Mouse (Mus musculus) myocyte (in vitro differentiated cells): ENCODE measurements around the gene Espnl. TPM values are rescaled to one million over a fixed set of nuclear protein-coding genes. Genes with fewer than 3 reads are reported as not detected.

ENCODE experiments used
- H3K27me3 ChIP-seq: one replicate; pipeline ENCODE4 v1.6.1; 2011; ENCODE audit not compliant: control insufficient read depth, insufficient read depth, insufficient read length
- H3K36me3 ChIP-seq: one replicate; pipeline ENCODE4 v1.6.1; 2011; ENCODE audit not compliant: control insufficient read depth, insufficient read depth
- H3K4me2 ChIP-seq: one replicate; pipeline ENCODE4 v1.6.1; 2011; ENCODE audit warnings: low read depth, control low read depth
- H3K4me3 ChIP-seq: one replicate; pipeline ENCODE4 v1.5.1; 2011; ENCODE audit warnings: mild to moderate bottlenecking, control low read depth, moderate library complexity
- H3K79me2 ChIP-seq: one replicate; pipeline ENCODE4 v1.6.1; 2011; ENCODE audit not compliant: control insufficient read depth, insufficient read depth
- H3ac ChIP-seq: one replicate; pipeline ENCODE4 v1.6.1; 2011; ENCODE audit not compliant: control insufficient read depth, insufficient read length
- CEBPB ChIP-seq: IDR thresholded peaks from 2 replicates; pipeline ENCODE4 v1.6.1; 2011; ENCODE audit warnings: mild to moderate bottlenecking, moderate library complexity; ENCODE audit not compliant: poor library complexity, insufficient read depth, severe bottlenecking
- E2F4 ChIP-seq: IDR thresholded peaks from one replicate; pipeline ENCODE4 v1.6.1; 2011; ENCODE audit warnings: mild to moderate bottlenecking, control low read depth, moderate library complexity; ENCODE audit not compliant: insufficient read depth
- MAX ChIP-seq: IDR thresholded peaks from one replicate; pipeline ENCODE4 v1.6.1; 2011; ENCODE audit warnings: low read depth, mild to moderate bottlenecking, control low read depth
- MYOD1 ChIP-seq, 3 experiments: IDR thresholded peaks; one replicate each; pipeline ENCODE4 v1.6.1; 2011; ENCODE audit warnings: control low read depth in 2 of 3, low read depth in 2 of 3, mild to moderate bottlenecking in 2 of 3, moderate library complexity in 1 of 3; ENCODE audit not compliant: insufficient read length in 2 of 3, control insufficient read depth in 1 of 3
- MYOG ChIP-seq, 3 experiments: IDR thresholded peaks; one replicate each; pipeline ENCODE4 v1.6.1; 2011; ENCODE audit warnings: control low read depth in 2 of 3, low read depth in 2 of 3, mild to moderate bottlenecking in 2 of 3; ENCODE audit not compliant: insufficient read length in 2 of 3, control insufficient read depth in 1 of 3, insufficient read depth in 1 of 3
- POLR2A ChIP-seq: IDR thresholded peaks from one replicate; pipeline ENCODE4 v1.6.1; 2011; ENCODE audit warnings: low read depth, mild to moderate bottlenecking, control low read depth, moderate library complexity; ENCODE audit not compliant: insufficient read length
- POLR2AphosphoS2 ChIP-seq: IDR thresholded peaks from one replicate; pipeline ENCODE4 v1.6.1; 2011; ENCODE audit warnings: low read depth, control low read depth; ENCODE audit not compliant: insufficient read length
- REST ChIP-seq: IDR thresholded peaks from one replicate; pipeline ENCODE4 v1.6.1; 2011; ENCODE audit warnings: mild to moderate bottlenecking, control low read depth, moderate library complexity; ENCODE audit not compliant: insufficient read depth, insufficient read length
- SRF ChIP-seq: IDR thresholded peaks from one replicate; pipeline ENCODE4 v1.6.1; 2011; ENCODE audit warnings: low read depth; ENCODE audit not compliant: control insufficient read depth, insufficient read length
- TCF12 ChIP-seq: IDR thresholded peaks from one replicate; pipeline ENCODE4 v1.6.1; 2011; ENCODE audit warnings: mild to moderate bottlenecking, control low read depth; ENCODE audit not compliant: poor library complexity, insufficient read depth, severe bottlenecking
- TCF3 ChIP-seq: IDR thresholded peaks from one replicate; pipeline ENCODE4 v1.6.1; 2011; ENCODE audit warnings: low read depth, control low read depth; ENCODE audit not compliant: insufficient read length
- USF1 ChIP-seq: IDR thresholded peaks from one replicate; pipeline ENCODE4 v1.6.1; 2011; ENCODE audit warnings: low read depth, mild to moderate bottlenecking, control low read depth, moderate library complexity
- polyA plus RNA-seq: library from polyadenylated mRNA; unstranded; fragments of >200 nt; fragmentation: generic; extraction: Trizol; gene quantifications from one replicate; pipeline ENCODE4 v1.2.1, GENCODE M21; 2012; ENCODE audit warnings: missing spikeins

Espnl gene
- polyA plus RNA-seq, 1 experiment, result 0.12 TPM

DNA sequence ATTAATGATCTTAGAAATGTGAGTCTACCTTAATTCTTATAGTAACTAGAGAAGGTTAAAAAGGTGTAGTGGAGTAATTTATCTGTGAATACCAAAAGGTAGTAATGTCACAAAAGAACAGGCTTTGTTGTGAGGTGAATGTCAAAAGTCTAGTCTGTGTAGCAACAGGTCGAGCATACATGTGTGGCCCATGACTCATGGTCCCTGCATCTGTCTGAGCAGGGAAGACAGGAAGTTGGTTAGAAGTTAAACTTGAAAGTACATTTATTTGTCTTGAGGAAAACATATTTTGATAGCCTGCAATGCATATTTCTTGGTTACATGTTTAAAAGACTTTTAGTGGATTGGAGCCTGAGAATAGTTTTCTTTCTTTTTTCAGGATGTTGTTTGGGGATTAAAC is 42.7 kb upstream of the Espnl start:
- TF ChIP-seq USF1 (no peak), MYOG (IDR thresholded peaks at IDR 0.05; ENCODE audit: control insufficient read depth in 1 of 3, insufficient read depth in 1 of 3, insufficient read length in 2 of 3, low read depth in 2 of 3) (no peak), MAX (no peak), CEBPB (no peak), MYOD1 (IDR thresholded peaks at IDR 0.05; ENCODE audit: control insufficient read depth in 1 of 3, insufficient read length in 2 of 3, low read depth in 2 of 3) (no peak), TCF3 (no peak), POLR2A (no peak), POLR2AphosphoS2 (no peak), SRF (no peak), REST (no peak), E2F4 (no peak), TCF12 (no peak)
- H3K79me2 ChIP-seq, result no peaks in the 10 kb centered on the region
- H3K27me3 ChIP-seq, result no peaks in the 10 kb centered on the region
- no peak overlapping the region for H3K4me3 ChIP-seq
- H3K36me3 ChIP-seq, result peaks cover 64% of the 10 kb centered on the region
- H3ac ChIP-seq, result no peak overlapping the region
- no peak overlapping the region for H3K4me2 ChIP-seq

DNA sequence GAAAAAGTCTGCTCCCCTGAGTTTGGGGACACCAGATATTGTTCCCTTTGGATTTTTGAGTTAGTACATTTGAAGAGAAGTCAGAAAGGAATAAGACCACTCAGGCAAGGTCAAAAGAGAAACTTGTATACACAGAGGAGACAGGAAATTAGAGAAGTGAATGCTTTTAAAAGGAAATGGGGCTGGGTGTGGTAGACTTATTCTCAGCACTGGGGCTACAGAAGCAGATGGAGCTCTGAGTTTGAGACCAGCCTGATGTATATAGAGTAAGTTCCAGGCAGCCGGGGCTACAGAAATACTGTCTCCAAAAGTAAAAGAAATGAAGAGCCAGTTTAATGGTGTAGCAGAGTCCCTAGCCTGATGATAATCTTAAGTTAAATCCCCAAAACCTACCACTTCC is 39.3 kb upstream of the Espnl start:
- H3K79me2 ChIP-seq, result no peaks in the 10 kb centered on the region

DNA sequence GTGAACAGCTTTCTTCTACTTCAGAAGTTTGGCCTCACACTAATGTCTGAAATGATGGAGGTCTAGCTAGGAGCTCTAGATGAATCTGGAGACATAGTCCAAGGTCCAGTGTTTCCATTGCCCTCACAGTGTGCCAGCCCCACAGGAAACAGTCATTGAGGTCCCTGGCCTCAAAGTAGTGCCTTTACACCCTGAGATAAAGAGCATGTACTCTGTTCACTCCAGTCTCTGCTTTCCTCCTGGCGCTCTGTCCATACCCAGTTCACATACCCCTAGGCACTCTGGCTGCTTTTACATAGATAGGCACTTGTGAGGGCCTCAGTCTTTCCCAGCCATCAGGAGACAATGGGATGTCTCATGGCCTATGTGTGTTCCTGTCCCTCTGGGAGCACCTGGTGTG is 32.5 kb upstream of the Espnl start:
- TF ChIP-seq MYOG (IDR thresholded peaks at IDR 0.05; ENCODE audit: control insufficient read depth in 1 of 3, insufficient read depth in 1 of 3, insufficient read length in 2 of 3, low read depth in 2 of 3) (no peak), MYOD1 (IDR thresholded peaks at IDR 0.05; ENCODE audit: control insufficient read depth in 1 of 3, insufficient read length in 2 of 3, low read depth in 2 of 3) (no peak), CEBPB (no peak), TCF12 (no peak), POLR2AphosphoS2 (no peak), USF1 (no peak), POLR2A (no peak), SRF (no peak), TCF3 (no peak)
- Histone ChIP-seq H3K79me2 (no peaks in the 10 kb centered on the region), H3ac (no peak overlapping the region), H3K36me3 (peaks cover 19% of the 10 kb centered on the region), H3K4me2 (no peak overlapping the region), H3K27me3 (no peaks in the 10 kb centered on the region), H3K4me3 (no peak overlapping the region)

More for the DNA sequence above, 39.3 kb upstream of the Espnl start:
- Histone ChIP-seq H3K36me3 (peaks cover 62% of the 10 kb centered on the region), H3K27me3 (no peaks in the 10 kb centered on the region), H3K4me3 (no peak overlapping the region), H3ac (no peak overlapping the region), H3K4me2 (no peak overlapping the region)
- TF ChIP-seq TCF3 (no peak), USF1 (no peak), SRF (no peak), POLR2A (no peak), TCF12 (no peak), MYOD1 (IDR thresholded peaks at IDR 0.05; ENCODE audit: control insufficient read depth in 1 of 3, insufficient read length in 2 of 3, low read depth in 2 of 3) (no peak), CEBPB (no peak), REST (no peak), POLR2AphosphoS2 (no peak), E2F4 (no peak), MAX (no peak), MYOG (IDR thresholded peaks at IDR 0.05; ENCODE audit: control insufficient read depth in 1 of 3, insufficient read depth in 1 of 3, insufficient read length in 2 of 3, low read depth in 2 of 3) (no peak)

DNA sequence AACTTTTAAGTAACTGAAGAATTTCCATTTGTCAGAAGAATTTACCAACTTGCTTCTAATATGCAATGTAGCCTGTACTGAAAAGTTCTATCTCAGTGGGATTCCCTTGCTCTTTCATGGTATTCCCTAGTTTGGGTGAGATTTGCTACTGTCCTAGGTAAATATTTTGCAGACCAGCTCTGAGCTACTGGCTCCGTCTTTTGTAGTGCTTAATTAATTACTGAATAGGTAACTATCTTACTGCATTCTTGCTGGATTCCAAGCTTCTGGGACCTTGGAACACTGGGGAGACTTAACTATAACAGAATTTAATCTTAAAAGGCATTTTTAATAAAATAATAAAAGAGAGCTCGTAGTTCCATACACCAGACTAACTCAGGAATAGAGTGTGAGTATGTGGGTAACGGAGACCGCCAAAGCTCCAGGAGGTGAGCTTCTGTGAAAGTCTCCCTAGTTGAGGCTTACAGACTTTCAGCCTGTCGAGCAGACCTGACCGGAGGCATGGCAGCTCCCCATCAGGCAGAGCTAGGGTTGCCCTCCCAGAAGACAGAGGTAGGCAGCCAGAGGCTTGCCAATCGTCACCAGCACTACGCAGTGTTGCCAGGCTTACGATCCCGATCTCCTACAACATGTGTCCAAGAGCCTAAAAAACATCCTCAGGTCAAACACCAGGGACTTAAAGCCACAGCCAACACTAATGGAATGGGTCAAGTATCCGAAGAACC is 29.6 kb upstream of the Espnl start:
- H3K4me3 ChIP-seq, result no peak overlapping the region
- no peaks in the 10 kb centered on the region for H3K27me3 ChIP-seq
- no peak overlapping the region for H3K4me2 ChIP-seq
- H3K79me2 ChIP-seq, result no peaks in the 10 kb centered on the region
- peaks cover 8% of the 10 kb centered on the region for H3K36me3 ChIP-seq
- H3ac ChIP-seq, result no peak overlapping the region
- TF ChIP-seq E2F4 (no peak), TCF3 (no peak)

DNA sequence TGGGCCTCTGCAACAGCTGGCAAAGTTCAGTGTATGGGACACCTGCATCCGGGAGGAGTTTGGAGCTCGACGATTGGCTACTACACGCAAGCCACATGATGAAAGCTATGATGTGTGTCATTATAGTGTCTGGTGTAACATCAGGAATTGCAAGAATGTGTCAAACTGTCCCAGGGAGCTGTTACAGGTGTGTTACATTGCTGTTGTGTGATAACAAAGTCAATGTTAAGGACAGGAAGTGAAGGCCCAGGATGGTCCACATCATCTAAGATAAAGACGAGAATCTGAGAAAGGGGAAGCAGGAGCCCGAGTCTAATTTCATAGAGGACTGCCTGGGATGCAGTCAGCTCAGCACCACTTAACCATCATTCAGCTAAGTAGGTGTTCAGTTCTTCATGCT is 26.3 kb upstream of the Espnl start:
- Histone ChIP-seq H3K4me3 (no peak overlapping the region), H3K4me2 (no peak overlapping the region), H3ac (no peak overlapping the region), H3K36me3 (peaks cover 8% of the 10 kb centered on the region), H3K79me2 (no peaks in the 10 kb centered on the region), H3K27me3 (no peaks in the 10 kb centered on the region)
- TF ChIP-seq E2F4 (no peak), CEBPB (no peak), USF1 (no peak), POLR2AphosphoS2 (no peak), POLR2A (no peak), TCF12 (no peak), MYOG (IDR thresholded peaks at IDR 0.05; ENCODE audit: control insufficient read depth in 1 of 3, insufficient read depth in 1 of 3, insufficient read length in 2 of 3, low read depth in 2 of 3) (no peak), MAX (no peak), REST (no peak)
